Mouse (Mus musculus): ENCODE measurements around the gene Cuedc1.

Cuedc1 gene

DNA sequence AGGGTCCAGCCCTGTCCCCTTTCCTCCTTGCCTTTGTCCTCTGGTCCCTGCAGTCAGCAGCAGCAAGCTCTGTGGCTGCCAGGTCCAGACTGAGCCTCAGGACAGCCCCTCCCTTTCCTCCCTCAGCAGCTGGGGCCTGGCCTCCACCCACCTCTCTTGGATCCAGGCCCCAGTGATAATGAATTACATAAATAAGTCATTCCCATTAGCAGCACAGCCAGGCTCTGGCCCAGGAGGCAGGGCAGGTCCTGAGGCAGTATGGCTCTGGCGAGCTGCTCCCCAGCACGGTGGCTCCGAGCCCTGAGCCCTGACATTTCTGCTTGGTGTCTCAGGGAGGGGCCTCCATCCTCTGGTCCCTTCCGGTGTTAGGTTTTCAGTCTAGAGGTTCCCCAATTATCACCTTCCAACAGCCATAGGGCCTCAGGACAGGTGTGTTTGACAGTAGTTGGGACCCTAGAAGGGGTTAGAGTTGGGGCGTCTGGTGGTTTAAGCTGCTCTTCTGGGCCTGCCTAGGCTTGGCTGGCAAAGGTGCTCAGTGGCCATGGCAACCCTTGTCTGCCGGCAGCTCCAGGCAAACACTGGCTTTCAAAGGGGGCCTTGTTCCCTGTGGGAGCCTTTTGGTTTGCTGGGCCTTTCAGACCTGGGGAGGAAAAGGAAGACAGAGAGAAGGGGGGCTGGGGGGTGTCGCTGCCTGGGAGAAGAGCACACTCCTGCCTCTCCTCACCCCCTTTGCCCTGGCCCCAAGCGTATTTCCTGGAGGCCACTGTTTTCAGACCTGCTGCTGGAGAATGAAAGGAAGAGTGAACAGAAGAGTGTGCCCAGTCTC, 21.2 kb downstream of the Cuedc1 start:
- peak; percentile 84 to 89 for DNase-seq

DNA sequence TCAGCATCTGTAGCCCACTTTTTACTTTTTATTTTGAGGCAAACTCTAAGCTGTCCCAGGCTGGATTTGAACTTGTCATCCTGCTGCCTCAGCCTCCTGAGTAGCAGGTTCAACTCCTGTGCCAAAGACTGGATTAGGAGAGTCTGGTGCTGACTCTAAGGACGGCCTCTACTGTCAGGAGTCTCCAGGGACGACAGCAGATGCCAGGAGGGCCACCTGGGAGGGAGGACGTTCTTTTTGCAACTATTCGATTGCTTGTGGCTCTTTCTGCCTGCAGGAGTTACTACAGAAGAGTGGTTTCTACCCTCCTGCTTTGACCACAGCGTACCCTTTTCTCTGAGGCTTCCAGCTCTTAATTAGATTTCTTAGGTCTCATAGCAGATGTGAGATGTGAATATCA, 24.7 kb downstream of the Cuedc1 start:
- no peak for DNase-seq

DNA sequence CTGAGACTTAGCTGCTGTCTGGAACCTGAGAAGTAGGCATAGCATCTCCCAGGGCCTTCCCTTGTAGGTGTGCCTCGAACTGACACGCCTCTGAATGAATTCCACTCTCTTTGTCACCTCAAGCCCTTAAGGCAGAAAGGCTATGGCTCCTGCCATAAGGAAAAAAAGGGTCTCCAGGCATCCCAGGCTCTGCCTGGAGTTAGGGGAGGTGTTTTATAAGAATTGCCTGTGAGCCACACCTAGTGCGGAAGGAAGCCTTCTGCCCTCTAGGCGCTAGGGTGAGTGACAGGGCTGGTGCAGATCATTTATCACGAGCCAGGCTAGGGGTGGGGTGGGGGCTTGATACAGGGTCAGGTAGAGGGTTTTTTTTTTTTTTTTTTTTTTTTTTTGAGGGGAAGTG, 25.2 kb downstream of the Cuedc1 start:
- DNase-seq = no peak

DNA sequence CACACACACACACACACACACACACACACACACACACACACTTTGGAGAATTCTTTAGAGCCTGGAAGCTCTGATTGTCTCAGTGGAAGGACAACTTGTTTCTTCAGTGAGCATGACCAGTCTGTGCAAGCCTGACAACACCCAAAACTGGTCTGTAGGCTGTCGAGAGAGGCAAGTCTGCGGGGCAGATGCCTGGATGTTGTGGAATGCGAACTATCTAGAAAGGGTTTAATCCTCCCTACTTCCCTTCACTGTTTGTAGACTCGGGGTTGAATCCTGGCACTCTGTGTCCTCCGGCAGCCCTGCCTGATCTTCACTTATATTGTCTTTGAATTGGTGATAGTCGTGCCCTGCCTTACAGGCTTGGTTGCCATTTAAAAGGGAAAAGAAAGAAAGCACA, 25.9 kb downstream of the Cuedc1 start:
- DNase-seq = no peak

DNA sequence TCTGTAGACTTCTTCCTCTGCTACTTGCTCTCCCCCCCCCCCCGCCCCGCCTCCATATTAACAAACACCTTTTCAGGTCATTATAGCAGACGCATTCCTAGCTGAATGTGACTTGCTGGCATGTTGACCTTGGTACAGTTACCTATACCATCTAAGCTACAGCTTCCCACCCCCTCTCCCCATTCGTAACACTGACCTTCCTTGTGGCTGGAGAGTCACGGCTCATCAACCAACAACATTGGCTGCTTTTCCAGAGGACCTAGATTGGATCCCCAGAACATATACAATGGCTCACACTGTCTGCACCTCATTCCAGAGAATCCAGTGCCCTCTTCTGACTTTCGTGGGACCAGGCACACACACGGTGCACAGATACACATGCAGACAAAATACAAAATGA, 27.6 kb downstream of the Cuedc1 start:
- no peak for DNase-seq

DNA sequence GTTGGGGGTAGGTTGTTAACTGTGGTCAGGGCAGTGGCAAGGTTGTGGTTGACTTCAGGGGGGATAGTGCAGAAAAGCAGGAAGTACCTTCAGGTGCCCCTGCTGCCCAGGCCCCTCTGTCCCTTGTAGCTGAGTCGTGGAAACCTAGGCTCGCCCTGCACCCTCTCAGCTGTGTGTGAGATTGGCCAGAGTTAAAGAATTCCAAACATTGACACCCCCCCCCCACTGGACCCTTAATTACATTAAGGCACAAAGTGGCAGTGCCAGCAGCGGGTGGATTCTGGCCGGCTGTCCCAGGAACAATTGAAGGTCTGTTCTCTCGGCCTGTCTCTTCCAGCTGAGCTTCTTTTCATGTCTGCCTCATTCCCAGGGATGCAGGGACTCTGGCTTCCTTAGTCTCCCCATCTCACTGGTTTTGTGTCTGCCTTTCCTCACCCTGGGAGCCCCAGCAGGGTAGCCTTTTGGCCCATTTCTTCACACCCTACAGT, 28.5 kb downstream of the Cuedc1 start:
- DNase-seq = no peak

DNA sequence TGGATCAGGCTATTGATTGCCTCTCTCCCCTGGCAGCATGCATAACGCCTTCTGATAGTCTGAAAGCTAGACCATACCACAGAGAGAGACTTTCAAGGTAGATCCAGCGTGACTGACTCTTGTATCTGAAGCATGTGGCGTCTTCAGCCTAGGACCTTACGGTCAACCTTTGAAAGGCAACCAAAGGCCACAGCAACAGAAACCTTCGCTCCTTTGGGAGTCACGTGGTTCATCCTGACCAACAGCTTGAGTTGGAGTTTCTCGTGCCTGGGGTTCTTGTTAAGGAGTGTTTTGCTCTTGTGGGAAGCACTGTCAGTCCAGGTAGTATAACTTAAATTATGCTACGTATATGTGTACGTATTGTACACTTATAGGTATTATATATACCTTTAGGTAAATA, 30.6 kb downstream of the Cuedc1 start:
- DNase-seq = no peak

DNA sequence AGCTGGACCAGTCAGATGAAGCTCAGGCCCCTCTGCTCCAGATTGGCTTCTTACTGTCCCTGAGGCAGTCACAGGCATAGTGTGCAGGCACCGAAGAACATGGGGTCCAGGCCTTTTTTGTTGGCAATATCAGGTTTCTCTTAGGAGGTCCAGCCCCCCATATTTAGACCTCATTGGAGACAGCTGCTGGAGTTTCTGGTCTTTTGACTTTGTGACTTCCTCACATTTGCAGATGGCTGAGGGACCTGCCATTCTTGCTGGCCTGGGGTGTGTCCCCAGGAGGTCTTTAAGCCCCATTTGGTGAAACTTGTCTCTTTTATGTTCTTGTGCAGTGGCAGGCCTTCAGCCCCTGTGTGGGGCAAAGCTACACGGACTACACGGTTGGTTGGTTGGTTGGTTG, 31.4 kb downstream of the Cuedc1 start:
- DNase-seq = no peak

DNA sequence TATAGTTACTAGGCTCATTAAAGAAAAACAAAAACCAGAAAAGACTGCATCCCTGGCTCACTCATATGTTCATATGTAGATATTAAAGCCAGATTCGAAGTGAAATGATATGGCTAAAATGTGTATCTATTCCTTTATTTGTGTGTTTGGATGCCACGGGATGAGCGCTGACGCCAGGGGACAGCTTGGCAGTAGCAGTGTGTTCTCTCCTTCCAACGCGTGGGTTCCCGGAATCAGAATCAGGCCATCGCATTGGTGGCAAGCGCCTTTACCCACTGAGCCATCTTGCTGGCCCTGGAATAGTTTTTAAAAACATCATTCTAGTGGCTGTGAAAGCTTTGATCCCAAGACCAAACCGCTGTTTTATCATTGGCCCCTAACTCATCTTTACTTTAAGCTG, 32.1 kb downstream of the Cuedc1 start:
- DNase-seq = no peak

DNA sequence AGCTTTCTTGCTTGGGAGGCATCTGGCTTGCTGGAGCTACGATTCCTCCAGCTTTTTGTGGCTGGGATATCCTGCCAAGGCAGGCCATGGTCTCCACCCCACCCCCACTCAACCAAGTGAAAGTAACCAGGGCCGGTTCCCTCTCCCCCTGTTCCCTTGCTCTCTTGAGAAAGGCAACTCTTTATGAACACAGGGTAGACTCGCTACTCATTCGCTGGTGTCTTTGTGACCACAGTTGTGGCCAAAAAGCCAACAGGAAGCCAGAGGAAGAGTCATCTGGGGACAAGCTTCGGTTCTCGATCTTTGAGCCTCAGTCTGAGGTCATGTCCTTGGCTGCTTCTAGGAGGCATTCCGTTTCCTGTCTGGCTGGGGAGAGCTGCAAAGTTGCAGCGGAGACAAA, 34.0 kb downstream of the Cuedc1 start:
- DNase-seq = peak; percentile 64 to 78

DNA sequence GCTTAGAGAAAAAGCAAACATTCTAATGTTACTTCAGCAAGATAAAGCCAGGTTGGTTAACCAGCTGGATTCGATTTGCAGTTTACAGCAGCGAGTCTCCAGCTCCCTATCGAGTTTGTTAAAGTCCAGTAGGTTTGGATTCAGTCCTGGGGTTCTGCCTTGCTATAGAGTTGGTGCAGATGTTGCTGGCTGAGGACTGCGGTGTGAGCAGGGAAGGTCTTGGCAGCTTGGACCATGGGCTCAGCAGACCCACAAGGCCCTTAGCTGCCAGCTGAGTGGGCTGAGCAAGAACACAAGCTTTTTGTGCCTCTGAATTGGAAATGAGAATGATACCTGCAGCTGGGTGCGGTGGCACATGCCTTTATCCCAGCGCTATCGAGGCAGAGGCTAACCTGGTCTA, 37.4 kb downstream of the Cuedc1 start:
- DNase-seq = no peak

DNA sequence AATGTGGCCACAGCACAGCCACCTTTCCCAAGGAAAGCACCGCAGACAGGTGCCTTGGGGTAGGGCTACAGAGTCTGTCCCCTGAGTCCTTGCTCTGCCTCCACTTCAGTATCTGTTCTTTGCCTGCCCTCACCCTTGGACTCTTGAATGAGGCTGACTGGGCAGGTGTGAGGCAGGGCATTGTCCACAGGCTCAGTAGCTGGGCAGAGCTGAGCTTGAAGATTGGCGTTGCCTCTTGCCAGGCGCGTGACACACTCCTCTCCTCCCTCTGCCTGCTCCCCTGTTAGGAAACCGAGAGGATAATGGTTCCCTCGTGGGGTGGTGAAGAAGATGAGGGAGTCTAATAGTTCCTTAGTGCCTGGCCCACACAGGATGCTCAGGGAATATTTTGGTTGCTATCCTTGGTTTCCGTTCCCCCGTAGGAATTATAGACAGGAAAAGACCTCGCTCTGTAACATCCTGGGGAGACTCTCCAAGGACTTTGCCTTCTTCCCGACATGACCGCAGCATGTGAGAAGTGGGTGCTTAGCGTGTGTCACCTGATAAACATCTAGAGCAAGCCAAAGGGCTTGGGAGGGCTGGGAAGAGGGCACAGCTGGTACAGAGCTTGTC, 40.1 kb downstream of the Cuedc1 start:
- no peak for DNase-seq

DNA sequence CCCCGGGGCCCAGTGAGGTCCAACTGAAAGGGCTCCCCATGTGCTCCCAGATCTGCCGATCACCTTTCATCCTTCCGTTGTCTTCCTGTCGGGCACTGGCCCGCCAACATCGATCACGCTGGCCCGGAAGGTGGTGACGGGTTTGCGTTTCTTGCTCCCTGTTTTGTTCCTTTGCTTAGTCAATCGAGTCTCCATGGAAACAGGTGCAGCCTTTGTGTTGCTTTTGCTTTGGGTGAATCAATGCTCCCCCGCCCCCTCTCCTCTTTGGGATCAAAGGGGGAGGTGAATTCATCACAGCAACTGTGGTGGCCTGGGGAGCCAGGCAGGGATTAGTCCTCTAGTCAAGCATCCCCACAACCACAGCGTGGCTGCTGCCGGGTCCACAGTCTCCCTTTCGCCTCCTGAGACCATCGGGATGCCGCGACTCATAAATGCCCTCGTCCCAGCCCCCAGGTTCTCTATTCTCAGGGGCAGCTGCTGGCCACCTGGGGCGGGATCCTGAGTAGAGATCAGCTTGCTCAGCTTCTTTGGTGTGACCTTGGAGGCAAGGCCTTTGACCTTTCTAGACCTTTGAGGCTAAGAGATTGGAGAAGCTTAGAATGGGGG, 41.5 kb downstream of the Cuedc1 start:
- DNase-seq = no peak

DNA sequence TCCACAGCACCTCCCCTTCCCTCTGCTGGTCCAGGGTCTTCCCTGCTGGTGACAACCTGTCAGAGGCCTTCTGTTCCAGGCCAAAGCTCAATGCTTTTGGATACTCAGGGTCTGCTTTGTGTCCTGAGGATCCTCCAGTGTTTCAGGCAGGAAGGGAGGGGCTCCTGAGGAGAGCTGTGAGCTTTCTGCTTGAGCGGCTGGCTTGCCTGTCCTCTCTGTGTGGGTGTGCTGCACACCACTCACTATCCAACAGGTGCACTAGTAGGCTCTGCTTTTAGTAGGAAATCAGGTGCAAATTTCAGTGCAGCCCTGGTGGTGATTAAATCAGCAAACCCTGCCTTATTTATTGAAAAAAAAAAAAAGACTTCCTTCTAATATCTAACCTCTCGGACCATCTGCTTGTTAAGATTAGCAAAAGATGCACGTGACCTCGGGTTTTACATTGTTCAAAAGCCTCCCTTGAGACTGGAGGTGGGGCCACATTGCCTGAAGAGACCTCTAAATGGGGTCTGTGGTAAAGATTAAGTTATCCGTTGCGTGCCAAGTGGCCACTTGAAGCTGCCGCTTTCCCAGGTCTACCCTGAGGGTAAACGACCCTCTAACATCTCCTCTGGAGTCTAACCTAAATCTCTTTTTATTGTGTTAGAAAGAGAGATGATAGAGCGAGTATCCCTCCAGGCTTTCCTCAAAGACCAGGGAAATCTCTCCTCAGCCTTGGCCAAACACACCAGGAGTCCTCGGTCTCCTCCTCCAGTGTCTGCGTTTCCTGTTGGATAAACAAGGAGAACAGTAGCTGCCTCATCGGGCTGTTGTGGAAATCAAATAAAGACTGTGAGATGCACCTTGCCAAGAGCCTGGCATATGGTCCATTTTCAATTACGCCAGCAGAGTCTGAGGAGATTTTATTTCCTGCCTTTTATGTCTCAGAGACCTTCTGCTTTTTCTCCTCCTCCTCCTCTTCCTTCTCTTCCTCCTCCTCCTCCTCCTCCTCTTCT, 42.5 kb downstream of the Cuedc1 start:
- DNase-seq = no peak

DNA sequence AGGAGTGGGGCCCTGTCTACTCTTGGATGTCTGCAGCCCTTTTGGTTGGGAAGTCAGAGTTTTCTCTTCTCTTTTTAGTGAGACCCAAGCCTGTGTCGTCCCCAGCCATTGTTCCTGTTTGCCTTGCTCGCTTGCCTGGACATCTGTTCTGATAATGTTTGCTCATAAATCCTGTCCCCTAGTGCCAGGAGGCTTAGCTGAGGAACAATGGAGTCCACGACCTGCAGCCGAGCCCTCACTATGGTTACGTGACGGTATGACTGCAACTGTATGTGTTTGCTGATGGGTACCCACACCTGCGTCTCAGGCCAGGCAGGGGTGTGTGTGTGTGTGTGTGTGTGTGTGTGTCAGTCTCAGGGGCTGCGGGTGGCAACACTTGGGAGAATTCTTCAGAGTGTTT, 44.5 kb downstream of the Cuedc1 start:
- DNase-seq = no peak

DNA sequence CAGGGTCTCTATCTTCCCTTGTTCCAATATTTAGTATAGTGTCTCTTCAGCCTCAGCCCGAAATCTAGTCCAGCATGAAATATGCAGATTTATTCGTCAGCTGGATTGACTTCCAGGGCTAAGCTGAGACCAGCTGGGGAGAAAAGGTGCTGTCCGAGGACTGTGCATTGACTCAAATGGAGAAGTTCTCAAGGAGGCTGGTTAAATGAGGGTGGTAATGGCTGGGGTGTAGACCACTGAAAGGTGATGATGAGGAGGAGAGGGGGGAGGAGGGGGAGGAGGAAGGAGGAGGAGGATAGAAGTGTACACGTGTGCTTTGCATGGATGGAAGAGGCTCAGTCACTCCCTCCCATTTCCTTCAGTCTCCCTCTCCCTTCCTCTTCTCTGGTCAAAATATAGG, 46.2 kb downstream of the Cuedc1 start:
- DNase-seq = no peak

DNA sequence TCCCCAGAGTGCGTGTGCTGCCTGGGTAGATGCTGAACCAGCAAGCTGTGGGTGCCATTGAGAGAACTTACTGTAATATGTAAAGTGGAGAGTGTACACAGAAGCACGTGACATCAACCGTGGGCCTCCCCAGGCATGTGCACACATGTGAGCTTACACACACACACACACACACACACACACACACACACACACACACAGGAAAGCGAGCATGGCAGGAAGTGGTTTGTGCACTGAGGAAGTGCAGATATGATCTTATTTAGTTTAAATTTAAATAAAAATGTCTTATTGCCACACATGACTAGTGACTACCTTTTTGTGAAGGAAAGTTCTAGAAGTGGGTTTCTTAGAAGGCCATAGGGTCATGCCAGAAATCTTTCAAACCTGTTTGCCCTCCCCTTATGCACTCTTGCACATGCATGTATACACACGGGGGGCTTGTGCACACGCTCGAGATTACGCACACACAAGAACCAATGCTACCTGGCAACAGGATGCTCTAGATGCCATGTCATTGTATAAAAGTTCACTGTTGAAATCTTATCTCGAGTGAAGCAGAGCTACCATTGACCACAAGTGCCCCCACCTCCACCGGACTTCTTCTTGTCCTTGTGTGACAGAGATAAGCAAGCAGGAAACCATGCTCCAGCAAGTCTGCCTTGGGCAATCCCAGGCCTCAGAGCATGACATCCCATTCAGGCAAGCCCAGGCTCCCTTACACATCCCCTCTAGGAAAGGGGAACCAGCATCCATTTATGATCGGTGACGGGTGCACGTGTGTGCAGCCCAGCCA, 47.6 kb downstream of the Cuedc1 start:
- peak in 1 of 2 experiments; percentile 65 for DNase-seq

DNA sequence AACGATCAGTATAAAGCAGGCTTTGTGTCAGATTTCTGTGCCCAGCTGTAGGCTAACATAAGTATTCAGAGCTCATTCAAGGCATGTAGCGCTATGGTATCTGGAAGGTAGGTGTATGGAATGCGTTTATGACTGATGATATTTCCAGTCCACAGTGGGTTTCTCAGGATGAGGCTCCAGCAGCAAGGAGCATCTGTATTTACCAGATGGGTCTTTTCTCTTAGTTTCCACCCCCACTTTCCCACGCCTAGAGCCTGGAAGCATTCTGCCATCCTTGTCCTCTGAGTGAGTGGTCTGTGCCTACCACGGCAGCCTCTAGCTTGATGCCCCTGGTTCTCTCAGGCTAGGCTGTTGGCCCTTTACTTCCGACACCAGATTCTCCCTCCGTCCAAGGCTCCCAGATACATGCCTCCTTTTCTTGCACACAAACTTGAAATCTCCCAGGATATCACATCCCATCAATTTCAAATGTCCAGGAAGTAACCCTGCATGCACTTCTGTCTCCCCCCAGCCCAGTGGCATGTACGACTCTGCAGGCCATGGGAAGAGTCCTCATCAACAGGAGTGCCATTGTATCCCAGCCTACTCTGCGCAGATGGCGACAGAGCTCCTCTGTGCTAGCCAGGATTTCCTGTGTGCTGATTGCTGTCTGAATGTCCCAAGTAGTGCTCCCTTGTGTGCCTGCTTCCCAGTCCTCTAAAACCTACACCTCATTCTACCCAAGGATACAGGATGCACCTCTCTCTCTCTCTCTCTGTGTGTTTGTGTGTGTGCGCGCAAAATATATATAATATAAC, 48.6 kb downstream of the Cuedc1 start:
- no peak for DNase-seq

DNA sequence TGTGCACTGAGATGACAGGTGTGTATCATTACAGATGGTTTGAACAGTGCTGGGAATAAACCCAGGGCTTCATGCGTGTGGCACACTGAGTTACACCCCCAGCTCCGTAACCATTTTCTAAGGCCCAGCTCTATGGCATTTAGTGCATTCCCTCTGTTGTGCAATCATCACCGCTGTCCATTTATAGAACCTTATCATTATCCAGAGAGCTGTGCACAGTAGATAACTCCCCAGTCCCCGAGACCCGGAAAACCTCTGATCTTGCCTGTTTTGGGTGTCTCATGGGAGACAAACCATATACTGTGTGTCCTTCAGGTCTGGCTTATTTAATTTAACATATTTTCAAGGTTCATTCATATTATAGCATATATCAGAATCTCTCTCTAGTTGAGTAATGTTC, 49.5 kb downstream of the Cuedc1 start:
- no peak for DNase-seq

DNA sequence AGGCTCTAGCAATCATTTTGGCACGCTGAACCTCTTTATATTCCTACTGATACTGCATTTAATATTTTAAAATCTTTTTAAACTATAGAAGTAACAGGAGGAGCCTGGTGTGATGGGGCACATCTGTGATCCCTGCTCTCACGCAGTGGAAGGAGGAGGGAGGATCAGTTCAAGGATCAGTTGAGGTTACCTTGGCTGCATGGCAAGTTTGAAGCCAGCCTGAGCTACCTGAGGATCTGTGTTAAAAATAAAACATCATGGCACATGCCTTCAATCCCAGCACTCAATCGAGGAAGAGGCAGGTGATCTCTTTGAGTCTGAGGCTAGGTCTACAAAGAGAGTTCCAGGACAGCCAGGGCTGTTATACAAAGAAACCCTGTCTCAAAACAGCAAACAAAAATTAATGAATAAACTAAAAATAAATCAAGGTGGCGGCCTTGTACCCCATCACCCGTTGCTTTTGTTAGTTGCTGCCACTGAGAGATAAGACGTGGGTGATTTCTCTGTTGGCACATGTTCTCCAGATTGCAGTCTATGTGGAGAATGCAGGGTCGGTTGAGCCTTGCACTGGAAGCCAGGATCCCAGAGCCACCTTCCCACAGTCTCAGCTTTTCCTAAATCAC, 50.3 kb downstream of the Cuedc1 start:
- DNase-seq = no peak

Measured in lung, adult 18-20 months (tissue).